In the genomic region with DNA sequence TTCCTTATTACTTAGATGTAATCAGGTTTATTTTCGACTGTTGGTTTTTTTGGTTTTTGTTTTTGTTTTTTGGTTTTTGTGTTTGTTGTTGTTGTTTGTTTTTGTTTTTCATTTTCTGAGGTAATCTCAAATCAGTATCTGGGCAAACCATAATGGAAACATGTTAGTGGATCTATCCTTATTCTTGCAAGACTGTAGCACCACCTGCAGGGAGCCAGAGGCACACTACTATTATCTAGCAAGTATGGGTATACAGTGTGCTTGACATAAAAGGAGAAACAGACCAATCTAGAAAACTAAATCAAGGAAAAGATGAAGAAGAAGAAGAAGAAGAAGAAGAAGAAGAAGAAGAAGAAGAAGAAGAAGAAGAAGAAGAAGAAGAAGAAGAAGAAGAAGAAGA, we compare ENCODE assay signal across 10 mouse cellular contexts.
A peak's percentile ranks its signal among the peaks of the same experiment; 100 is the strongest.
DNase-seq lines count a peak whose midpoint lies in the region; ATAC-seq and TF ChIP-seq lines count a peak whose summit lies in the region.
"Had no signal": no experiment of that assay in that cellular context is flagged by ENCODE, and none has a peak within 500 bp of the region (broad histone marks: within the 10 kb centered on the region; RNA-seq: fewer than 3 reads in every experiment).

No protein-coding gene starts in this region.

- no peaks in the 10 kb centered on the region for H3K79me2 ChIP-seq in C2C12 (ENCODE audit: control insufficient read depth, insufficient read depth)

- no peak overlapping the region for H3ac ChIP-seq in C2C12 (ENCODE audit: control insufficient read depth, insufficient read length, low read depth)

- 0 out of 2 replicates have a peak, but pooled peaks have one; percentile 12 for TF ChIP-seq CTCF in hindbrain, postnatal 0 days (IDR thresholded peaks at IDR 0.05; ENCODE audit: low read depth)
- peak; percentile 9 for TF ChIP-seq CTCF in C2C12 (IDR thresholded peaks at IDR 0.05; ENCODE audit: control insufficient read depth, insufficient read depth, insufficient read length)

- no peaks in the 10 kb centered on the region for H3K79me3 ChIP-seq in C2C12 (ENCODE audit: low read depth)

- WGBS in hindbrain, postnatal 0 days: 98% methylated on average over 1 of the region's 1 CpGs
- WGBS in hindbrain, embryonic 16.5 days: 95% methylated on average over 1 of the region's 1 CpGs
- 90% methylated on average over 1 of the region's 1 CpGs for WGBS in forebrain, embryonic 11.5 days

- H3K9me3 ChIP-seq in hindbrain, postnatal 0 days (ENCODE audit: low read length): no peaks in the 10 kb centered on the region
- no peaks in the 10 kb centered on the region for H3K9me3 ChIP-seq in hindbrain, embryonic 16.5 days (ENCODE audit: control insufficient read depth, low read length)
- H3K9me3 ChIP-seq in forebrain, embryonic 11.5 days (ENCODE audit: control insufficient read depth, low read length): no peaks in the 10 kb centered on the region

- H3K36me3 ChIP-seq in hindbrain, postnatal 0 days (ENCODE audit: insufficient read depth, low read length): no peaks in the 10 kb centered on the region
- H3K36me3 ChIP-seq in hindbrain, embryonic 16.5 days (ENCODE audit: control insufficient read depth, insufficient read depth, low read length): no peaks in the 10 kb centered on the region
- no peaks in the 10 kb centered on the region for H3K36me3 ChIP-seq in C2C12 (ENCODE audit: control insufficient read depth, insufficient read depth)
- no peaks in the 10 kb centered on the region for H3K36me3 ChIP-seq in forebrain, embryonic 11.5 days (ENCODE audit: control insufficient read depth, insufficient read depth, low read length)

- DNase-seq in hindbrain, postnatal 0 days (ENCODE audit: low spot score): no peak
- peak; percentile 3 for DNase-seq in adrenal gland, adult 8-10 months
- peak; percentile 3 for DNase-seq in kidney, postnatal 14 days
- no peak for DNase-seq in forebrain, embryonic 11.5 days (ENCODE audit: low spot score)
- DNase-seq: right cerebral cortex, postnatal 25 days had no signal

- no peak overlapping the region for H3K27ac ChIP-seq in hindbrain, postnatal 0 days
- no peak overlapping the region for H3K27ac ChIP-seq in hindbrain, embryonic 16.5 days (ENCODE audit: low read depth, low read length)
- no peak overlapping the region for H3K27ac ChIP-seq in forebrain, embryonic 11.5 days (ENCODE audit: low read depth, low read length)
- H3K27ac ChIP-seq: liver, embryonic 14.5 days had no signal

- no peak for ATAC-seq in hindbrain, postnatal 0 days
- ATAC-seq in hindbrain, embryonic 16.5 days: no peak
- no peak for ATAC-seq in megakaryocyte-erythroid progenitor cell, adult 5-6 weeks (replicated peaks; ENCODE audit: low FRiP score, low TSS enrichment, poor library complexity, severe bottlenecking)
- ATAC-seq in megakaryocyte, adult 5-6 weeks (ENCODE audit: poor library complexity, severe bottlenecking): no peak
- ATAC-seq in forebrain, embryonic 11.5 days (replicated peaks; ENCODE audit: low FRiP score): no peak

- H3K4me2 ChIP-seq in hindbrain, postnatal 0 days (ENCODE audit: low read depth, low read length): no peak overlapping the region
- no peak overlapping the region for H3K4me2 ChIP-seq in hindbrain, embryonic 16.5 days (ENCODE audit: low read length)
- H3K4me2 ChIP-seq in forebrain, embryonic 11.5 days (ENCODE audit: low read depth, low read length, severe bottlenecking): no peak overlapping the region

- H3K4me3 ChIP-seq in hindbrain, postnatal 0 days (ENCODE audit: low read length): no peak overlapping the region
- H3K4me3 ChIP-seq in hindbrain, embryonic 16.5 days (ENCODE audit: low read length): no peak overlapping the region
- no peak overlapping the region for H3K4me3 ChIP-seq in C2C12 (ENCODE audit: insufficient read depth, poor library complexity, severe bottlenecking)
- no peak overlapping the region for H3K4me3 ChIP-seq in forebrain, embryonic 11.5 days (ENCODE audit: low read depth, low read length)

- H3K9ac ChIP-seq in hindbrain, postnatal 0 days (replicated peaks; ENCODE audit: low read length): no peak overlapping the region
- H3K9ac ChIP-seq in hindbrain, embryonic 16.5 days (ENCODE audit: low read depth, low read length): no peak overlapping the region
- no peak overlapping the region for H3K9ac ChIP-seq in forebrain, embryonic 11.5 days (ENCODE audit: low read length)
- H3K9ac ChIP-seq: liver, embryonic 14.5 days had no signal

- no peaks in the 10 kb centered on the region for H3K27me3 ChIP-seq in hindbrain, postnatal 0 days (ENCODE audit: insufficient read depth, low read length)
- H3K27me3 ChIP-seq in hindbrain, embryonic 16.5 days (replicated peaks; ENCODE audit: control insufficient read depth, insufficient read depth, low read length): no peaks in the 10 kb centered on the region
- H3K27me3 ChIP-seq in C2C12 (ENCODE audit: control insufficient read depth, insufficient read depth, insufficient read length): no peaks in the 10 kb centered on the region
- H3K27me3 ChIP-seq in forebrain, embryonic 11.5 days (ENCODE audit: control insufficient read depth, insufficient read depth, low read length): no peaks in the 10 kb centered on the region

- H3K4me1 ChIP-seq in hindbrain, postnatal 0 days (ENCODE audit: insufficient read depth, low read length): no peaks in the 10 kb centered on the region
- no peaks in the 10 kb centered on the region for H3K4me1 ChIP-seq in hindbrain, embryonic 16.5 days (ENCODE audit: control insufficient read depth, insufficient read depth, low read depth, low read length)
- no peaks in the 10 kb centered on the region for H3K4me1 ChIP-seq in forebrain, embryonic 11.5 days (replicated peaks; ENCODE audit: control insufficient read depth, insufficient read depth, low read length)

TF ChIP-seq in C2C12, 6 proteins besides CTCF, POLR2A, EP300 and RAD21:
- no peak for TF ChIP-seq USF1 (IDR thresholded peaks at IDR 0.05; ENCODE audit: low read depth)
- no peak for TF ChIP-seq MYOG (IDR thresholded peaks at IDR 0.05; ENCODE audit: control insufficient read depth, extremely low read depth, insufficient read length)
- TF ChIP-seq MYOD1 (IDR thresholded peaks at IDR 0.05; ENCODE audit: control insufficient read depth, insufficient read length, low read depth): no peak
- no peak for TF ChIP-seq CEBPB (IDR thresholded peaks at IDR 0.05; ENCODE audit: low read depth)
- TF ChIP-seq FOSL1 (IDR thresholded peaks at IDR 0.05; ENCODE audit: insufficient read depth, low read length, poor library complexity, severe bottlenecking): no peak
- no peak for TF ChIP-seq MAX (IDR thresholded peaks at IDR 0.05)
TF ChIP-seq in C2C12: peak in this region for 0.

Comparison
In these comparisons a context has a peak if more than half of its experiments do, and no peak if none do; other contexts are left out.
1. DNase-seq: peak in adrenal gland, adult 8-10 months (single experiment) and kidney, postnatal 14 days (single experiment); none in hindbrain, postnatal 0 days (single experiment) and forebrain, embryonic 11.5 days (single experiment).